Mouse (Mus musculus): ENCODE data around the gene Rpl31. TPM values are rescaled to one million over a fixed set of nuclear protein-coding genes. Genes with fewer than 3 reads are reported as not detected.

Rpl31 gene
- total RNA-seq, 1 experiment = 1,395 TPM

DNA sequence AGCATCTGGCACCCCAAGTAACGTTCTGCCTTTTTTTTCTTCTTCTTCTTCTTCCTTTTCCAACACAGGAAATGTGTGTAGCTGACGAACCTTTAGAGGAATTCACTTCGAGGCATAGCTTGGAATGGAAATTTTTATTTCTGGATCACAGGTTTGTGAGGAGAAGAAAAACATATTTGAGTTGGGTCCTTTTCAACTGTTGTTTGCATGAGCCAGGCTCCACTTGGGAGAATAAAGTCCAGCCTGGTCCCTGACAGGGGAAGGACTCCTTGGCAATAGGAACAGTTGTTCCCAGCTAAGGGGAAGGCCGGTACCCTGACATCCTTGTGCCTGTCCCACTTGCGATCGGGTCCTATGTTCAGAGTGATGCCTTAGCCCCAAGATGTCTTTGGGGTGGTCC is 42.4 kb upstream of the Rpl31 start:
- no peak overlapping the region for H3K9ac ChIP-seq (ENCODE audit: insufficient read depth, low read depth, low read length, poor library complexity, severe bottlenecking)
- in situ Hi-C loops (cut with MboI; ENCODE audit: low sequenced_read_pairs in 2 of 2, unreplicated experiment in 2 of 2) = loop anchor here in 1 of 2 experiments (25.0 kb wide), 1 partner anchor 313 kb away; no protein-coding TSS in a partner anchor
- H3K27ac ChIP-seq (ENCODE audit: insufficient read depth, low read depth, low read length, poor library complexity, severe bottlenecking) = no peak overlapping the region
- H3K4me1 ChIP-seq (ENCODE audit: control insufficient read depth in 2 of 2, insufficient read depth in 2 of 2, low read length in 2 of 2, poor library complexity in 1 of 2) = no peaks in the 10 kb centered on the region
- no peak for DNase-seq (ENCODE audit: low read depth, low spot score)
- no peak overlapping the region for H3K4me3 ChIP-seq (ENCODE audit: insufficient read depth in 1 of 2, low read depth in 1 of 2, low read length in 2 of 2, poor library complexity in 1 of 2, severe bottlenecking in 1 of 2)
- H3K9me3 ChIP-seq (ENCODE audit: control insufficient read depth, insufficient read depth, low read depth, low read length) = no peaks in the 10 kb centered on the region
- TF ChIP-seq MAFK (IDR thresholded peaks at IDR 0.05; ENCODE audit: insufficient read depth, low read depth, low read length) (no peak), ZC3H11A (IDR thresholded peaks at IDR 0.05; ENCODE audit: borderline replicate concordance, low read depth, low read length) (no peak), CHD2 (IDR thresholded peaks at IDR 0.05; ENCODE audit: low read depth, low read length) (no peak), ZNF384 (IDR thresholded peaks at IDR 0.05; ENCODE audit: low read depth, low read length) (no peak), HCFC1 (IDR thresholded peaks at IDR 0.05; ENCODE audit: borderline replicate concordance, insufficient read depth, low read length) (no peak)
- H3K36me3 ChIP-seq (ENCODE audit: control insufficient read depth, insufficient read depth, low read length, poor library complexity, severe bottlenecking) = no peaks in the 10 kb centered on the region

DNA sequence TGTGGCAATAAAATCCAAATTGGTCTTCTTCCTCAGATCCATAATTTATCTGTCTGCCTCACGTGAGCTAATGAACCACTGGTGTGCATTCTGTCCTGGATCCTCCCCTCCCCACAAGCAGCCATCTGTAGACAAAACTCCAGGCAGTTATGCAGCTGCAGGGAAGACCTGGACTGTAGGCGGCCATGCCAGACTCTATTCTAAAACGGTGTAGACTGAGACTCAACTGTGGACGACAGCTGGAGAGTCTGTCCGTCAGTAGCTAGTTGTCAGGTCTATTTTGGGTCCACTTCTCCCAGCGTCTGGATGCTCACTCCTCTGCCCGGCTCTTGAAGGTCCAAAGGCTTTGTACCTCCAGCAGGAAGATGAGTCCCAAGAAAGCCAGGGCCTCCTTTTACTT is 40.1 kb upstream of the Rpl31 start:
- in situ Hi-C loops (cut with MboI; ENCODE audit: low sequenced_read_pairs in 2 of 2, unreplicated experiment in 2 of 2) = loop anchor here in 1 of 2 experiments (25.0 kb wide), 1 partner anchor 315 kb away; no protein-coding TSS in a partner anchor
- H3K4me1 ChIP-seq (ENCODE audit: control insufficient read depth in 2 of 2, insufficient read depth in 2 of 2, low read length in 2 of 2, poor library complexity in 1 of 2) = no peaks in the 10 kb centered on the region
- no peak for TF ChIP-seq ZNF384 (IDR thresholded peaks at IDR 0.05; ENCODE audit: low read depth, low read length)
- no peak for TF ChIP-seq ZC3H11A (IDR thresholded peaks at IDR 0.05; ENCODE audit: borderline replicate concordance, low read depth, low read length)
- TF ChIP-seq HCFC1 (IDR thresholded peaks at IDR 0.05; ENCODE audit: borderline replicate concordance, insufficient read depth, low read length) = no peak
- no peak for TF ChIP-seq MAFK (IDR thresholded peaks at IDR 0.05; ENCODE audit: insufficient read depth, low read depth, low read length)
- TF ChIP-seq CHD2 (IDR thresholded peaks at IDR 0.05; ENCODE audit: low read depth, low read length) = no peak
- no peak overlapping the region for H3K27ac ChIP-seq (ENCODE audit: insufficient read depth, low read depth, low read length, poor library complexity, severe bottlenecking)
- H3K36me3 ChIP-seq (ENCODE audit: control insufficient read depth, insufficient read depth, low read length, poor library complexity, severe bottlenecking) = no peaks in the 10 kb centered on the region
- no peak overlapping the region for H3K9ac ChIP-seq (ENCODE audit: insufficient read depth, low read depth, low read length, poor library complexity, severe bottlenecking)
- no peak for DNase-seq (ENCODE audit: low read depth, low spot score)
- no peak overlapping the region for H3K4me3 ChIP-seq (ENCODE audit: insufficient read depth in 1 of 2, low read depth in 1 of 2, low read length in 2 of 2, poor library complexity in 1 of 2, severe bottlenecking in 1 of 2)
- no peaks in the 10 kb centered on the region for H3K9me3 ChIP-seq (ENCODE audit: control insufficient read depth, insufficient read depth, low read depth, low read length)

DNA sequence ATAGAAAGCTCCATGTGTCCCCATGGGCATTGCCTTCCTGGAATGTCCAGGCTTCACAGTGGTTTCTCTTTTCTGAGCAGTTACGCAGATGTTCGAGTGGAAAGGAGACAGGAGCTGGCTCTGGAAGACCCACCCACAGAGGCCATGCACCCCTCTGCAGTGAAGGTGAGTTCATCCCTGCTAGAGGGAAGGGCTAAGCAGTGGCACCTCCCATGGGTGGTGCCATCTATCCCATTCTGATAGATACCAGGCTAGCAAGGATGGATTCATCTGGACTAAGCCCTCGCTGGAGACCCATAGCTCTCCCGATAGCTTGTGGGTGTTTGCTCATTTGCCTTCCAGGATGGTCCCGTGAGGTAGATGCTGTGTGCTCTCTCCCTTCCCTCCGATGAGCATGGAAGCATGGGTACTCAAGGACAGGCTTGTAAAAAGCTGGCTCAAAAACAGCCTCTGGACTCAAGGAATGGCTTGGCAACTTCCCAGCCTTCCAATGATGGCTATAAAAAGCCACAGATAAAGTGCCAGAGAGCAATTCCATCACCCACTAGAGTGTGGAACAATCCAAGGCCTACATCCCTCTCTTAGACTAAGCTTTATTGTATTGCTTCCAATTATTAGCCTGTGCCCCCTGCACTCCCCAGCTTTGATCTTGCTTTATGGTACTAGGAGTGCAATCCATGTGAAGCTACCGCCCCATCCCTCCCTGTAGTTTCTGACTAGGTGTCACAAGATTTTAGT is 36.6 kb upstream of the Rpl31 start:
- Histone ChIP-seq H3K4me1 (ENCODE audit: control insufficient read depth in 2 of 2, insufficient read depth in 2 of 2, low read length in 2 of 2, poor library complexity in 1 of 2) (no peaks in the 10 kb centered on the region), H3K9me3 (ENCODE audit: control insufficient read depth, insufficient read depth, low read depth, low read length) (no peaks in the 10 kb centered on the region), H3K36me3 (ENCODE audit: control insufficient read depth, insufficient read depth, low read length, poor library complexity, severe bottlenecking) (no peaks in the 10 kb centered on the region), H3K27ac (ENCODE audit: insufficient read depth, low read depth, low read length, poor library complexity, severe bottlenecking) (no peak overlapping the region), H3K4me3 (ENCODE audit: insufficient read depth in 1 of 2, low read depth in 1 of 2, low read length in 2 of 2, poor library complexity in 1 of 2, severe bottlenecking in 1 of 2) (no peak overlapping the region), H3K9ac (ENCODE audit: insufficient read depth, low read depth, low read length, poor library complexity, severe bottlenecking) (no peak overlapping the region)
- in situ Hi-C loops (cut with MboI; ENCODE audit: low sequenced_read_pairs in 2 of 2, unreplicated experiment in 2 of 2) = loop anchor here in 1 of 2 experiments (25.0 kb wide), 1 partner anchor 319 kb away; no protein-coding TSS in a partner anchor
- DNase-seq (ENCODE audit: low read depth, low spot score) = no peak
- TF ChIP-seq ZNF384 (IDR thresholded peaks at IDR 0.05; ENCODE audit: low read depth, low read length) (no peak), ZC3H11A (IDR thresholded peaks at IDR 0.05; ENCODE audit: borderline replicate concordance, low read depth, low read length) (no peak), HCFC1 (IDR thresholded peaks at IDR 0.05; ENCODE audit: borderline replicate concordance, insufficient read depth, low read length) (no peak), CHD2 (IDR thresholded peaks at IDR 0.05; ENCODE audit: low read depth, low read length) (no peak), MAFK (IDR thresholded peaks at IDR 0.05; ENCODE audit: insufficient read depth, low read depth, low read length) (no peak)

DNA sequence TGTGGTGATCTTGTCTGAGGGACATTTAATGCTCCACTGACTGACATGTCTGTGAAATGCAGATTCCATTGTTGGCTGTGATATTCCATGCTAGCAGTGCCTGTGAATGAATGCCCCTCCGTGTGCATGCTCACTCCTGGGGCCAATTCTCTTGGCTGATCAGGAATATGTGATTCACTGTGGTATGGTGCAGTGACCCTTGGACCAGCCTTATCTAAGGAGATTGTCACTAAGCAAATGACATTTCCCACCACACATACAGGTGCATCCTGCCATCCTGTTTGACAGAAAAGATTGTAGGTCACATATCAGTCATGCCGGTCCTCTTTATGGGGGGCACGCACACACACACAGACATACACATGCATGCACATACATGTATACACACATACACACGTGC is 35.2 kb upstream of the Rpl31 start:
- Histone ChIP-seq H3K27ac (ENCODE audit: insufficient read depth, low read depth, low read length, poor library complexity, severe bottlenecking) (no peak overlapping the region), H3K36me3 (ENCODE audit: control insufficient read depth, insufficient read depth, low read length, poor library complexity, severe bottlenecking) (no peaks in the 10 kb centered on the region), H3K9me3 (ENCODE audit: control insufficient read depth, insufficient read depth, low read depth, low read length) (no peaks in the 10 kb centered on the region), H3K4me1 (ENCODE audit: control insufficient read depth in 2 of 2, insufficient read depth in 2 of 2, low read length in 2 of 2, poor library complexity in 1 of 2) (no peaks in the 10 kb centered on the region), H3K9ac (ENCODE audit: insufficient read depth, low read depth, low read length, poor library complexity, severe bottlenecking) (no peak overlapping the region), H3K4me3 (ENCODE audit: insufficient read depth in 1 of 2, low read depth in 1 of 2, low read length in 2 of 2, poor library complexity in 1 of 2, severe bottlenecking in 1 of 2) (no peak overlapping the region)
- in situ Hi-C loops (cut with MboI; ENCODE audit: low sequenced_read_pairs in 2 of 2, unreplicated experiment in 2 of 2) = loop anchor here in 1 of 2 experiments (25.0 kb wide), 1 partner anchor 320 kb away; no protein-coding TSS in a partner anchor
- no peak for DNase-seq (ENCODE audit: low read depth, low spot score)
- no peak for TF ChIP-seq CHD2 (IDR thresholded peaks at IDR 0.05; ENCODE audit: low read depth, low read length)
- no peak for TF ChIP-seq HCFC1 (IDR thresholded peaks at IDR 0.05; ENCODE audit: borderline replicate concordance, insufficient read depth, low read length)
